Mouse (Mus musculus) frontal cortex, postnatal 10 days (tissue): ENCODE data around the gene Zfp800.

ENCODE experiments used
- DNase-seq, 2 experiments: peaks; one replicate each; pipeline ENCODE4 v3.0.0; 2022; ENCODE audit warnings: low spot score in 2 of 2, mixed read lengths in 1 of 2

Zfp800 gene

DNA sequence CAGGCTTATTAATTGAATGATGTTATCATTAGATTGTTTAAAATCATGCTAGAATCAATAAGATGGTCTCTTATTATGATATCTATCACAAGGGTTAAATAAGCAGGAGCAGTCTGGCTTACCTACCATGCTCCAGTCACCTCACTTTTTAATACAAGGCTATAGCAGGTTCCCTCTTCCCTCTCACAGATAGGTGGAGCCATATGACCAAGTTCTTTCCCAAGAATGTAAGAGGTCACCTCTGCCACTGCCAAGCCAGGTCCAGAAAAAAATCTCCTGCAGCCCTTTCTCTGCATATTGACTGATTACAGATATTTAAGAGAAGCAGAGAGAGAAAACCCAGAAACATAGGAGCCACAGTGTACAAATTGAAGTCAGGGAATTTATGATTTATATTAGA is 88.1 kb downstream of the Zfp800 start:
- DNase-seq, result no peak

DNA sequence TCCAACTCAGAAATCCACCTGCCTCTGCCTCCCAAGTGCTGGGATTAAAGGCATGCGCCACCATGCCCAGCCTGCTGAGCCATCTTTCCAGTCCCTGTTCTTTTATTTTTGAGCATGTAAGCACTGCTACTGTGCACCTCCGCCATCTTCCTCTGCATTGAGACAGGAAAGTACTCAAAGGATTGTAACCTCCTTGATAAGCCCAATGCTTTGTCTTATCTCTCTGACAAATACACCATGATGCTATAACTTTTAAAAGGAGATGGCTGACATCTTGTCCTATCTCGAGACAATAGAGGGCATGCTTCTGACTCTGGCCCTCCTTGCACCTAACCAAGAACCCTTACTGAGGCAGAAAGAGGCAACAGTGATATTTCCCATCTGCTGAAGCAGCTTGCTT is 88.9 kb downstream of the Zfp800 start:
- DNase-seq, result no peak

DNA sequence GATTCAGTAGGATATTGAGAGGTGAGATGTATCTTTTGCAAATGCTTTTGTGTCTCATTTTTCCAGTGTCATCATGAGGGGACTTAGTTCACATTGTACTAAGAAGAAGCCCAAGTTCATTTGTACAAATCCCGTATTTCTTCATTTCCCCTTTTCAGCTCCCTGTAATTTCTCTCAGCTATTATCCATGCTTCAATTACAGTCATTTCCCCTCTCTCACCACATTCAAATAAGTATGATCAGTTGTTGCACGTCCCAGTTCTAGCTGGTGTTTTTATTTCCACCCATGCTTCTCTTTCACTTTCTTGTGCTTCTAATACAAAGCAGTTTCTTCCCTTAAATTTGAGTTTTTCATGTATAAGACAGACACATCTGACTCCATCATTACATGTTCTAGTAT is 91.1 kb downstream of the Zfp800 start:
- no peak for DNase-seq

DNA sequence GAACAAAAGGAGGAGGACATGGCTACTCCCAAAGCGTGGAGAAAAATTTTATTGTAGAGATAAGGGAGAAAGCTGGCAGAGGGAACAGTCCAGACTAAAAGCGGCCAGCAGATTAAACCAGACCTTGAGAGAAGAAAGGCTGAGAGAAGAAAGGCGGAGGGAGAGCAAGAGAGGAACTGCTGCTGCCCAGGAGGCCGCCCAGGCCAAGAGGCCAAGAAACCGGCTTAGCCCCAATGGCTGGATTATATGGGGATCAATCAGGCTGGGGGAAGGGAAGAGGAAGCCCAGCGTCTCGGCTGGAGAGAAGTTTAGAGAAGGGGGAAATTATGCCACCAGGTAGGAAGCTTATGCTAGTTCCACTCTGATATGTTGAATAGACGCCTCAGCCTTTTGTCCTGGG is 101.5 kb downstream of the Zfp800 start:
- DNase-seq, result no peak

DNA sequence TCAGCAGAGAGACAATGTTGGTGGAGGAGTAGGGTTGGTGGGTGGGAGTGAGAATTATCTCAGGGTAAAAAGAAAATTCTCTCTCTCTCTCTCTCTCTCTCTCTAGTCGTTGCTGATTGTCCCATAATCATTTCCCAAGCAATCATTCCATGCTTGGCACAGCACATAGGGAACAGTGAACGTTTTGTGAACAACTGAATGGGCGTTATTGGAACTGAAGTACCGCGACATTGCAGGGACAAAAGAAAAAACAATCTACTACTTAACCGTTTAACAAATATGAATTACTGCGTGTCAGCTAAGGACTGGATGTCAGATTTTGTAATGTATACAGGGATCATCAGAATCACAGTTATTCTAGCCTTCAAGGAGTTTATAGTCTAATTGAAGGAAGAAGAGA is 102.2 kb downstream of the Zfp800 start:
- DNase-seq, result no peak

DNA sequence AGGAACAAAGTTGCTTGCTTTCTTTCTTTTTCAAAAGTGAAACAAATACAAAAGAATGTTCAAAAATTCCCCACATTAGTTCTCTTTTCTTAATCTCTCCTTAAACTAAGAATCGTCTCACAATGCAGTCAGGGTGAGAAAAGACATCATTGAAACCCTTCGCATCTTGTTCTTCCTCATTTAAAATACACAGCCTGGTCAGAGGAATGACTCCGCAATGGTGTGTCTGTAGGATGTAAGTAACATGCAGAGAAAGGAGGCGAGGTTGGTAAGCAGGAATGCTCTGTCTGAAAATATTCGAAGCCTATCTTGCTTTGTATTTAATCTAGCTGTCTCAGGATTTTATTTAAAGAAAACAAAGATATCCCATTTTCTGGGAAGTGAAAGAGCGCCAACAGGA is 105.0 kb downstream of the Zfp800 start:
- no peak for DNase-seq

DNA sequence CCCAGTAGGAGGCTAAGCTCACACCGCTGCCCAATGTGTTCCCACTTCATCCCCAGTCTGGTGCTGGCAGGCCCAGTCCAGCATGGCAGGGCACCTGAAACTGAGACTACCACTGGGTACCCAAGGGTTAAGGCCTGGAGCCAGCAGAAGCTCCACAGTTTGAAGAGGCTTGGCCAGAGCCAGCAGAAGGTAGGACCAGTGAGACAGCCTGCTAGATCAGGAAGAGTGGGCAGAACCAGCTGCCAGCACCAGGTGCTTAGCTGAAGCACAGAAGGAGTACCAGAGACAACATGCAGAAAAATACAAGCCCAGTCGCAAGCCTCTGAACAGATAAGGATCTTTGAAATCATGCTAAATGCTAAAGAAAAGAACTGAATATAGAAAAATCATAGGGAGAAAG is 117.9 kb downstream of the Zfp800 start:
- peak; percentile 9 to 18 for DNase-seq

DNA sequence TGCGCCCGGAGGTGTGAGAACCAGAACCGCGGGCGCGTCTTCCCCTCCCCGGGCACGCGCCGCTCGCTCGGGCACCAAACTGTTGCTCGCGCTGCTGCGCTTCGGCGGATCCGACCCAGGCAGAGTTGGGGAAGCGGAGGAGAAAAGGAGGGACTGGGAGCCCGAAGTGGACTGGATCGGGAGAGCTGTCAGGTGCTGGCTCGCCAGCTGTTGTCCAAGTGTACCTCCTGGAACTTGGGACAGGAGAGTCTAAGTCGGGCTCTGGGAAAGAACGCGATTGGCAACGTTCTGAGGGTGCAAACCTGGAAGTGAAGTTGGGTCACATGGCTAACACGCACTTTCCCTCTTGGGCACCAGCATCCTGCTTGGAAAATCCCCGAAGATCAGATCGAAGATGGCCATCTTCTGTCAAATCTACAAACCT is 135.6 kb downstream of the Zfp800 start:
- no peak for DNase-seq

DNA sequence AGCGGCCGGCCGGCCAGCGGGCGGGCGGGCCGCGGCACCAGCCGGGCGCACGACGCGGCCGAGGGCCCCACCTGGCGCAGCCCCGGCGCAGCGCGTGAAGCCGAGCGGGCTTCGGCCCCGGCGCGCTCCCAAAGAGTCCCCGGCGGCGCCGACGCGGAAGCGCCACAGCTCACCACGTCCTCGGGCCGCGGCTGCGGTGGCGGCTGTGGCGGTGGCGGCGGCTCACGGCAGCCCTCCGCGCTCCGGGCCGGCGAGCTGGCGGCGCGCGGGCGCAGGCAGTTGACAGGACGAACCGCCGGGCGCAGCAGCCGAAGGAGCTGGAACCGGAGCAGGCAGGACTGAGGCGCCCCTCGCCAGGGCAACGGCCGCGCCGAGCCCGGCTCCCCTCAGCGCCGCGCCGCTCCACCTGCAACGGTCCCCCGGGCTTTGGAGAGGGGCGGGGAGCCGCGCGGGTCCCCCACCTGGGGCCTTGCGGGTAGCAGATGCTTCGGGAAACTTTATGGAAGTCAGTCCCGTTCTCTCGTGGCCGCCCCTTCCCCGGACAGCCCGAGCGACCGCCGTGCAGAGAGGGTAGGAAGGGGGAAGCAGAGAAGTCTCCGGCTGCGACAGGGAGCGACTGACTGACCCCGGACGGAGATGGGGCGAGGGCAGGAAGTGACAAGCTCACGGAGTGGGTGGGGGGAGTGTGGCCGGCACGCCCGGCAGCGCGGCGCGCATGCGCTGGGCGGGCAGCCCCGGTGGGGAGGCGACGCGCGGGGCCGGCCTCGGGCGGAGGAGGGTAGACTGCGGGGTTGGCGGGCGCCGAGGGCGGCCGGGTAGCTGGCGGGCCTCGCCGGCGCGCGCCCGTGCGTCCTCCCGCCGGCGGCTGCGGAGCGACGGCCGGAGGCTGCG is 136.3 kb downstream of the Zfp800 start:
- peak; percentile 83 to 88 for DNase-seq

DNA sequence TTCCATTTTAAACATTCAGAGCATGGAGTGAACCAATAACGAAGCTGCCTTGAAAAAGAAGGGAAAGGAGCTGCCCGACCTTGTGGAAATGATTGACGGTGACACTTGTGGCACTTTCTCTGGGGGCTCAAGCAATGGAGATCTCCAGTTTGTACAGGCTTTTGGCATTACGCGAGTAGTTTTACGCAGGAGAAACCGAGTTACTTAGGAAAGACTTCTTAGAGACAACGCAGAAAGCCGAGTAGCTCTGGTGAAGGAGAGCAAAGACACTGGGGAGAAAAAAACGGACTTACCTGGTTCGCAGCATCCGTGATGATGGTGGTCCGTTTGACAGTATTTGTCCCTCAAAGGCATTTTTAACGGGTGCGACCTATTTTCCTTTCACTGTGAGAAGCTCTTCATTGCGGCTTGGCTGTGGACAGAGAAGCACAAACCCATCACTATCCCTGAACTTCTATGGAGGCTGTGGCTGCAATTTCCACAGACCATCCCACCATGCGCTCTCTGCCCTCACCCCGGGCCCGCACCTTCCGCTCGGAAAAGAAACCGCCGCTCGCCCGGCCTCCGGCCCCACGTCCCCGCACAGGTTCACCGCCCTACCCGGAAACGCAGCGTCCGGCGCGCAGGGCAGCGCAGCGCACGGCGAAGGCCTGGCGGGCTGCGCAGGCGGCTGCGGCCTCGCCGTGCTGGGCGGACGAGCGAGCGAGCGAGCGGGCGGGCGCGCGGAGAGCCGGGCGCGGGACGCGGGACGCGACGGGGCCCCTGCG is 137.2 kb downstream of the Zfp800 start:
- DNase-seq, result peak in 1 of 2 experiments; percentile 16

DNA sequence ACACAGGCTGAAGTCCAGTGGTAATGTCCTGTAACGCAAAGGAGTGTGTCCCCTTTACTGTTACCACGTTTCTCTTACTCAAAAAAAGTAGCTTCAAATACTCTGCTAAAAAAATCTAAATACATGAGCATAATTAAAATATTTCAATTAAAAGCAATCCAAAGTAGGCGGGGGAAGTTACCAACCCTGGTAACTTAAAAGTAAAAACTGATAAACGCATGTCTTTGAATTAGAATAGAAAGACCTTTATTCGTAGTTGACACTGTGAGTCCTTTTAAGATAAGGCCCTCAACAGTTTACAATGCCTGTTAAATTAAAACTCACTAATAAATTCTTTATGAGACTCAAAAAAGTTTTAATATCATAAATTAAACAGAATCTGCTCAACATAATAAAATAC is 138.1 kb downstream of the Zfp800 start:
- no peak for DNase-seq

DNA sequence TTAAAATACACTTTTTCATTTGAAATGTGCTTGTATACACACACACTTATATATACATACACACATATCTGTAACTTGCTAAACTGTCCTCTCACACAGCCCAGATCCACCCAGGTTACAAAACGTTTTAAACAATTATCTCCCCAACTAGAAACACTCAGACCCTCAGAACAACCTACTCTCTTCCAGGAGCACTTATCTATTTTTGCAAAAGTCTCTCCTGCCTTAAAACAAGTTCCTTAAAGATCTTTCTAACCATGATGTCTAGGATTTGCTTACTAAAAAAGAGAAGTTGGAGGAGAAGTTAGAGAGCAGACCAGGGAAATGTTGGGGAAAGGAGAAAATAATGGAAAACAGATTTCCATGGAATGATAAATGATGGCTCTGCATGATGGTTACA is 139.4 kb downstream of the Zfp800 start:
- DNase-seq, result no peak

DNA sequence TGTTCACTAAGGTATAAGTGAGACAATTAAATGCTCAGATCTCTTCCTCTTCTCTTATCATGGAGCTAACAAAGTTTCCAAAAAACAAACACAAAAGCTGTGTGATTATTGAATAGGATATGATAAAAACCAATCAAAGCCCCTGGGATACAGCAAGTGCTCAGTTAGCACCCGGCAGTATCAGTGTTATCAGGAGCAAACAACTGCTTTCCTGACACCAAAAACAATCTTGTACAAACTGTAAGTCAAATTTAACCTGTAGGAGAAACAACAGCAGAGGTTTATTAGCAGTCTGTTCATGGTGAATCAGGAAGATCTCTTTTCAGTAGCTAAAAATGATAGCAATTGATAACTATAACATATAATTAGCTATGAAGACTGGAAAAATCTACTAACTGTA is 140.0 kb downstream of the Zfp800 start:
- DNase-seq, result no peak

DNA sequence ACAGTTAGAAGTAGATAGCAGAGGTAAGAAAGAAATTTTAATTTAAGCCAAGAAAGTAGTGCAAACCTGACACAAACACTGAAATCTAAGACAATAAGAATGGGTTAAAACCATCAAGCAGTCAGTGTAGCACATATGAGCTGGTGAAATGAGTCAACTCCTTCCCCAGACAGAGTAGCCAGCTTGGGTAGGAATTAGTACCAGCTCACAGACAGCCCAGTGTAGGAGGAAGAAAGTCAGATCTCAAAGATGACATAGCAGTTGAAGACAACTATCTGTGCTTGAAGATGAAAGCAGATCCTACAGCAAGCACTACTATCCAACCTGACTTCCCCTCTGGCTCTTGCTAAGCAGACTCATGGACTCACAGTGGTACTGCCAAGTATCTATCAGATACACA is 145.0 kb downstream of the Zfp800 start:
- no peak for DNase-seq

DNA sequence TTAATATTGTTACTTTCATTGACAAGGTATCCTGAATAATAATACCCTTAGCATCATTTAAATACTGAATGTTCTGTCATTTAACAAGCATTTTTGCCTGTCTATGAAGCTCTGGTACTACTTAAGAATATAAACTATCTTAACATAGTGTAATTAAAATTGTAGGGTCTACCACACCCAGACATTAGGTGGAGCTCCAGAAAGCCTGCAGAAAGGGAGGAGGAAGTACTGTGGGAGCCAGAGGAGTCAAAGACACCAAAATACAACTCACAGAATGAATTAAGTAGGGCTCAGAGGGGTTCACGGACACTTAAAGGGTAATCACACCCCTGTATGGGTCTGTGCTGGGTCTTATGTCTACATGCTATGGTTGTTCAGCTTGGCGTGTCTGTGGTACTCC is 149.6 kb downstream of the Zfp800 start:
- DNase-seq, result no peak

DNA sequence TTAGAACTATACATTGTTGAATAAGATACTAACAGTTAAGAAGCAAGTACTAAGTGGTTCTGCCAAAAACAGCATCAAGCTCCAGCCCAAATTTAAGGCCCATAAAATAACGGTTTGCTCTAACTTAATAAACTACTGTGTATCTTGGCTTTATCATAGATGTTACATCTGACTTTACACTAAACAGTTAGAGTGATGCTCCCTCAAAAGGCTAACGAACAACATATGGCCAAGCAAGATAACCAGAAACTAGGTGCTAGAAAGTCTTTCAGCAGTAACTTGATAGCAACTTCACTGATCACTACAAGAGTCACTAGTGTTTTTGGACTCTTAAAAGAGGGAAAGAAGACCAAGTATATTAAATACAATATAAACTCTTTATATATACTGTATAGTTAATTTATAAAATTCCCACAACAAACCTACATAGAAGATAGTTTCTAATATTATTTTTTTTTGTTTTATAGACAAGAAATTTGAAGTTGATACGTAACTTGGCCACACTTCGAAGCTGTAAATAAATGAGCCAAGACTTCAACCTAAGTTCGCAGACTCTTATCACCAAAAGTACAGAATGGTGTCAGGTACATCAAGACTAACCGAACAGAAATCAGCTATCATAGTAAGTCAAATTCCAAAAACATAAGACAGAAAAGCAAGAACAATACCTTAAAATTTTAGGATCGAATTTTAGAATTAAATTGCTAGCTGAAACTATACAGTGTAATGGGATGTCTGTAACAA is 165.0 kb downstream of the Zfp800 start:
- no peak for DNase-seq

DNA sequence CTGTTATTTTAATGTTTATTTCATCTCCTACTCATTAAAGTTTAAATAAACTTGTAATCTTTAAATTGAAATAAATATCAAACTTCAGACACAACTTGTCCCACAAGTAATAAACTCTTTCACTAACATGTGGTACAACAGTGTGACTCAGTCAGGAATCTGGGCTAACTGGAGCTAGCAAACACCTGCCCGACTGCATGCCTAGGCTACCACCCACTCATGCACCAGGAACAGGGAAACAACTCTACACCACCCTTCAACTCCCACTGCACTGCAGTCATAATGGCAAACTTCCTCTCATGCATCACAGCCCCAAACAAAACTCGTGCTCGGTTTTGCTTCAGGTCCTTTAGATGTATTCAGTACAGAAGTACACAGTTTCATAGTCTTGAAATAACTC is 169.7 kb downstream of the Zfp800 start:
- no peak for DNase-seq

DNA sequence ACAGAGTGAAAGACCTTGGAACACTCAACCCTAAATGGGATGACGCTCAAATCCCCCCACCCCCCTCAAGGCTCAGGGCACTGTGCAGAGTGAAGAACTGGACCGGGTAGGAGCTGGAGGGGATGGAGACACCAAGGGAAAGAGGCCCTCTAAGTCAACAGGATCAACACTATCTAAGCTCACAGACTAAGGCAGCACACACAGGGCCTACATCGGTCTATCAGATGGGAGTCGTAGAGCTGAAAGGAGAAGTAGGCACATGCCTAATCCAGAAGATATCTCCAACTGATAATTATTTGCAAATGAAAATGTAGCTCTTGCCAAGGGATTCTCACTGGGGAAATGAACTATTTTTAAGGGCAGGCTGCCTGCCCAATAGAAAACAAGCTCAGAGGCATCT is 176.8 kb downstream of the Zfp800 start:
- DNase-seq, result no peak

DNA sequence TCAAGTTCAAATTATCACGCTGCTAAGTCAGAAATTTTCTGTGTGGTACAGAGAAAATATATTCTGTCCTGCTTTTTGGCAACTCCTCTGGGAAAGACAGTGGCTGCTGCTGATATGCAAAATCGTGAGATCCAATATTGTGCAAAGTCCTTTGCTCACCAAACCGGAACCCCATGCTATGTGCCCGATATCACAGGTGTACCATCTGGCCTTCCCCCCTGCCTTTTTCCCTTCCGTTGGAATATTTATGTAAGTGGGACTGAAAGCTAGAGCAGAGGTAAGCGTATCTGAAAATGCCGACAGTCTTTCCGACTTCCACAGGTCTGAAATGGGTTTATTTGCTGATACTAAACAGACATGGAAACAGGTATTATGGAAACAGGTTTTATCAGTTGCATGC is 179.4 kb downstream of the Zfp800 start:
- DNase-seq, result no peak

DNA sequence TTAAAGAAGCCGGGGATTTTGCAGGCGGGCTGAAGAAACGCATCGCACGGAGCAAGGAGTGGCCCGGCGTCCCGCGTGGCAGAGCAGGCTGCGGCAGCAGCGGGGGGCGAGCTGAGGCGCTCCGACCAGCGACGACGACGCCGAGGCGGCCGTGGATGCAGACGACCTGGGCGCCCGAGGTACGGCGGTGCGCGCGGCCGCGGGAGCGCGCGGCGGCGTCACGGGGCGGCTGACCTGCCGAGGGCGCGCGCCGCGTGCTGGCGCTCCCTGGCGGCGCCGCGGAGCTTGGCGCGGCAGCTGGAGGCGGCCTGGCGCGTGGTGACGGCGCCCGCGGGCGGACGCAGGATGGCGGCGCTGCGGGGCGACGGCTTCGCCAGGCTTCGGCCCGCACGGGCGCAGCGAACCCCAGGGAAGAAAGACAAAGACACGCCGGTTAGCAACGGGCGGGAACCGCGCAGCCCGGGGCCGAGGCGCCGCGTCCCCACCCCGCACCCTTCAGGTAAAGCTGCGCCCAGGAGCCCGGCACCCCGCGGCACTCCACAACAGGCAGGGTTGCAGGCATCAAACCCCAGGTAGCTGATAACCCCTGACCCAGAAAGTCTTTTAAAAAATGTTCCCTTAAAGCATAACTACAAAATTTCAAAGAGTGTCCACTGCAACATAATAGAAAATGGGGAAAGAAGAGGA is 182.4 kb downstream of the Zfp800 start:
- DNase-seq, result peak; percentile 49 to 69

DNA sequence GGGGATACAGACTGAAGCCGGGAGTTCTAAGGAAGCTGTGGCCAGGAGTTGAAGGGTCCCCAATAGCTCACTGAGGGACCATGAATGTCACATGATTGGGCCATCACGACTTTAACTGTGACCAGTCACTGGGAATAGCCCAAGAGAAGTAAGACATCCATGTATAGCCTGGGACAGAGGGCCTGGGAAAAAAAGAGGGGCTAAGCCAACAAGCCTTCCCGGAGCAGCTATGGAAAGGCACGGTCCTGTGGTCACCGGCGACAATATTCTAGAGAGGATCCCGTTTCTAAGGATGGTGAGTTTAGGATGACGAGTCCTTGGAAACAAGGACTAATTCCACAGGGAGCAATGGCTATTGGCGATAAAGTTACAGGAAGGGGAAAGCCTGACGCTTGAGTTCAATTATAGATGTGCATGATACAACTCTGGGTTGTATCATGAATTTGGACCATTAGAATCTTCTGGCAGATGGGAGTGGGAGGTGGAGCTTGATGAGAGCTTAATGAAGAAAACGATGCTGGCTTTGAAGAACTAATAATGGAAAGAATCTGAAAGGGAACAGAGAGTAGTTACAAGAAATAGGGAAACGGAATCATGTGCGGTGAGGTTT is 183.0 kb downstream of the Zfp800 start:
- DNase-seq, result no peak
